Mouse (Mus musculus): Measurements from ENCODE around the gene Taf6. TPM values are rescaled to one million over a fixed set of nuclear protein-coding genes. Genes with fewer than 3 reads are reported as not detected.

Taf6 gene
- 10 to 100 TPM; 32.1 to 36.5 TPM for total RNA-seq (2021)
- 56.7 and 67.5 TPM in 2 replicates for polyA plus RNA-seq (2012; rRNA removed)
- long read RNA-seq, transcript Taf6-201 (15 exons, 2,304 nt), result major isoform, 33 of 54 reads
- long read RNA-seq, partial matches to known transcripts, result 2 of 54 reads
- long read RNA-seq, other reads (novel, unspliced or antisense), result 19 of 54 reads

DNA sequence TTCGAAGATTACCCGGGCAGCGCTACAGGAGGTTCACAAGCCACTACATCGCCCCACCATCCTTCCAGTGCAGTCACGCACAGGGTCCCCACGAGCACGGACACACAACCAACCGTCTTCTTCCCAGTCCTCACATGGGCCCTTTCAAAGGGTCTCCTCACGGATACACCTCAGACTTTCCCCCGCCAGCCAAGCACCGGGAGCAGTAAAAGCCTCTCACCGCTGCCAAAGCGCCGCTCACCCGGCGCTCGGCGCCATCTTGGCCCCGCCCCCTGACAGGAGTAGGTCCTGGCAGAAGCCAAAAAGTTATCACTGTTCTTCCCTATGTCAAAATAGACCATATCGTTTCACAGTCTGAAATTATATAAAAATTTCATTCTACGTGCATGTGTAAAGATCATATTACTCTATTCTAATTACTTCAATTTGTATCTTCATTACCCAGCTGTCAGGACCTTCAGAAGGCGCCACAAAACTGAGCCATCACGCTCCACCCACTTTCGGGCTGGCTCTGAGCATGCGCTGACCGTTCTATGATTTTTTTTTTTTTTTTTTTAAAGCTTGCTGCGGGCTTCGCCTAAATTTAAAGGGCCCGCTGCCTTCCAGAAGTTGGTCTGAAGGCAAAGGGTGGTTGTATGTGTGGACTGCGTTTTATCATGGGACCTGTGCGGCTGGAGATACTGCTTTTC, at the start of gene Taf6, which contains the start of gene Cnpy4:
Taf6 (minus strand) TSS at position 502 of the 689 bp plus-strand sequence.
Cnpy4 (plus strand) TSS at position 536 of the 689 bp plus-strand sequence.
- DNase-seq, result peak; percentile 87 to 89
- no peaks in the 10 kb centered on the region for H3K79me2 ChIP-seq (replicated peaks; ENCODE audit: control insufficient read depth, insufficient read depth, low read length)
- no peaks in the 10 kb centered on the region for H3K27me3 ChIP-seq (ENCODE audit: control insufficient read depth, insufficient read depth, low read length)
- H3K9ac ChIP-seq (ENCODE audit: low read depth, low read length), result peak within 1 kb of the TSS; percentile 97
- intact Hi-C loops (cut with DNase I), result loop anchor here (1.0 kb wide), 1 partner anchor 15 kb away; the partner anchor contains the start of genes Ap4m1 and Mcm7
- no peaks in the 10 kb centered on the region for H3K36me3 ChIP-seq (ENCODE audit: control insufficient read depth, insufficient read depth, low read length)
- no peak for TF ChIP-seq CTCF (IDR thresholded peaks at IDR 0.05)
- peak; percentile 90 for TF ChIP-seq POLR2A (IDR thresholded peaks at IDR 0.05; ENCODE audit: insufficient read depth, low read depth, low read length)
- TF ChIP-seq EP300 (IDR thresholded peaks at IDR 0.05; ENCODE audit: insufficient read depth, low read depth, low read length), result no peak
- no peaks in the 10 kb centered on the region for H3K4me1 ChIP-seq (ENCODE audit: control insufficient read depth, insufficient read depth, low read length)
- WGBS, result under 1% methylated on average over 31 of the region's 31 CpGs
- H3K4me3 ChIP-seq, result peak within 1 kb of the TSS; percentile 97
- H3K27ac ChIP-seq, result peak within 1 kb of the TSS; percentile 94

DNA sequence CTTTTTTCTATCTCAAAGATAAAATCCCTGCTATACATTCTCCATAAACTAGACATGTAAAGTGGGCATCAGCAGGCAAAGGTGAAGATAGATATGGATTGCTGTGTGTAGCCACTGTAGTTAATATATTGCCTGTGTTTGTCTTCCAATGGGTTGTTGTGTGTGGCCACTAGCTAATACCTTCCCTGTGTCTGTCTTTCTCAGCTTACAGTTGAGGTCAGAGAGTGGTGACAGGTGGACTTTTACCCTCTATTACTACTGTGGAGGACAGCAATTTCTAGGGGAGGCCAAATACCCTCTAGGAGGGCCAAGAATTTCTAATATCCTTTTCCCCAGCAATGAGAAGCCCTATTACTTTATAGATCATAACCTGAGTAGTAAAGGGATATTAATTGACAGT, 47.0 kb upstream of the Taf6 start:
- intact Hi-C loops (cut with DNase I), result no loop called here
- TF ChIP-seq EP300 (IDR thresholded peaks at IDR 0.05; ENCODE audit: insufficient read depth, low read depth, low read length) (no peak), CTCF (IDR thresholded peaks at IDR 0.05) (no peak), POLR2A (IDR thresholded peaks at IDR 0.05; ENCODE audit: insufficient read depth, low read depth, low read length) (no peak)
- DNase-seq, result no peak
- H3K4me3 ChIP-seq, result no peak overlapping the region
- no peaks in the 10 kb centered on the region for H3K79me2 ChIP-seq (replicated peaks; ENCODE audit: control insufficient read depth, insufficient read depth, low read length)
- H3K9ac ChIP-seq (ENCODE audit: low read depth, low read length), result no peak overlapping the region
- H3K36me3 ChIP-seq (ENCODE audit: control insufficient read depth, insufficient read depth, low read length), result no peaks in the 10 kb centered on the region
- H3K27ac ChIP-seq, result no peak overlapping the region
- H3K4me1 ChIP-seq (ENCODE audit: control insufficient read depth, insufficient read depth, low read length), result no peaks in the 10 kb centered on the region
- H3K27me3 ChIP-seq (ENCODE audit: control insufficient read depth, insufficient read depth, low read length), result no peaks in the 10 kb centered on the region

DNA sequence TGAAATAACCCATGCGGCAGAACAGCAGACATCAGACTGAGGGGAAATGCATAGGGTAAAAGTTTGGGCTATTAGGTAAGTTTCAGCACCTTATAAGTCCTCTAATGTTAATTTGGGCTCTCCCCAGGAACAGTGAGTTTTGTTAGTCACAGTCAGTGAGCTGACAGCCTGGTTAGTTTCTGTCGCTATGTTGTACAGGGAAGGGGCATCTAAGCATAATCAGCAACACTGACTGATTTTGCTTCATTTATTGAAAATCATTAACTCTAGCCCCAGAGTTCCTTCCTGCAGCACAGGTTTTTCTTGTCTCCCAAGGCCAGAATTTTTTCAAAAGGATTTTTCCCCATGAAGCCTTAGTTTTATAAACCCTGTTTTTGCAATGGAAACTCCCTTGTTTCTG, 46.5 kb upstream of the Taf6 start:
- intact Hi-C loops (cut with DNase I), result no loop called here
- TF ChIP-seq CTCF (IDR thresholded peaks at IDR 0.05) (no peak), EP300 (IDR thresholded peaks at IDR 0.05; ENCODE audit: insufficient read depth, low read depth, low read length) (no peak), POLR2A (IDR thresholded peaks at IDR 0.05; ENCODE audit: insufficient read depth, low read depth, low read length) (no peak)
- no peak overlapping the region for H3K4me3 ChIP-seq
- no peak overlapping the region for H3K9ac ChIP-seq (ENCODE audit: low read depth, low read length)
- WGBS, result 85% methylated on average over 2 of the region's 2 CpGs
- H3K79me2 ChIP-seq (replicated peaks; ENCODE audit: control insufficient read depth, insufficient read depth, low read length), result no peaks in the 10 kb centered on the region
- no peaks in the 10 kb centered on the region for H3K36me3 ChIP-seq (ENCODE audit: control insufficient read depth, insufficient read depth, low read length)
- no peaks in the 10 kb centered on the region for H3K27me3 ChIP-seq (ENCODE audit: control insufficient read depth, insufficient read depth, low read length)
- H3K4me1 ChIP-seq (ENCODE audit: control insufficient read depth, insufficient read depth, low read length), result no peaks in the 10 kb centered on the region
- DNase-seq, result no peak
- H3K27ac ChIP-seq, result no peak overlapping the region

DNA sequence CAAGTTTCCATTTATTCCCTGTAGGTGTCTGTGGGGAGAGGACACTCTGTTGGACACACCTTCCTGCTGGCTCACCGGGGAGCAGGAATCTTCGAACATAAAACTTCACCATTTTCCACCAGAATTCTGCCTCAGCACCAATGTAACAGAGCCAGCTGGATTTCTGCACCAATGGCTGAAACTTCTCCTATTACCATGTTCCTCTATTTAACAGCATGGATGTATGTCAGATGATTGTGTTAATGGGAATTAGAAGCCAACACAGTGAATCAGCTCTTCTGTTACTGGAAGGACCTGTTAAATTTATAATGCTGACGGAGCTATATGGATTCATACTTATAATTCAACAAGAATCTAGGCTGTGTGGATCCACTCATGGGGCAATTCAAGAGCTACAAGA, 42.3 kb upstream of the Taf6 start:
- H3K27ac ChIP-seq, result no peak overlapping the region
- no peaks in the 10 kb centered on the region for H3K27me3 ChIP-seq (ENCODE audit: control insufficient read depth, insufficient read depth, low read length)
- no peak for DNase-seq
- H3K36me3 ChIP-seq (ENCODE audit: control insufficient read depth, insufficient read depth, low read length), result no peaks in the 10 kb centered on the region
- no peak overlapping the region for H3K9ac ChIP-seq (ENCODE audit: low read depth, low read length)
- intact Hi-C loops (cut with DNase I), result no loop called here
- TF ChIP-seq POLR2A (IDR thresholded peaks at IDR 0.05; ENCODE audit: insufficient read depth, low read depth, low read length), result no peak
- TF ChIP-seq EP300 (IDR thresholded peaks at IDR 0.05; ENCODE audit: insufficient read depth, low read depth, low read length), result no peak
- TF ChIP-seq CTCF (IDR thresholded peaks at IDR 0.05), result no peak
- H3K79me2 ChIP-seq (replicated peaks; ENCODE audit: control insufficient read depth, insufficient read depth, low read length), result no peaks in the 10 kb centered on the region
- no peaks in the 10 kb centered on the region for H3K4me1 ChIP-seq (ENCODE audit: control insufficient read depth, insufficient read depth, low read length)
- WGBS, result 83% methylated on average over 3 of the region's 3 CpGs
- no peak overlapping the region for H3K4me3 ChIP-seq

DNA sequence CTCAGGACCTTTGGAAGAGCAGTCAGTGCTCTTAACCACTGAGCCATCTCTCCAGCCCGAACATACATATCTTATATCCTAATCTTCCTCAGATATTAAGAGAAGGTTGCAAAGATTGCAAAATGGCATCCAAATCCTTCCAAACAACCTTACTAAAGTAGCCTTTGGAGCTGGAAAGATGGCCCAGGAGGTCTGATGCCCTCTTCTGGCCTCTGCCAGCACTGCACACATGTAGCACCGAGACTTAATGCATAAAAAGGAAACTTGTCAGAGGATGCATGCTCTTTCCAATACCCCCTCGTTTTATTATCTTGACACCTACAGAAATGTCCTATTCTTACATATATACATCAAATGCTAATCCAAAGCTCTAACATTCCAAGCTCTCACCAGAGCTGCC, 40.8 kb upstream of the Taf6 start:
- DNase-seq, result peak in 1 of 2 experiments; percentile 21
- peak; percentile 59 for TF ChIP-seq CTCF (IDR thresholded peaks at IDR 0.05)
- no peak for TF ChIP-seq POLR2A (IDR thresholded peaks at IDR 0.05; ENCODE audit: insufficient read depth, low read depth, low read length)
- no peak for TF ChIP-seq EP300 (IDR thresholded peaks at IDR 0.05; ENCODE audit: insufficient read depth, low read depth, low read length)
- intact Hi-C loops (cut with DNase I), result no loop called here
- no peak overlapping the region for H3K27ac ChIP-seq
- 49% methylated on average over 3 of the region's 3 CpGs for WGBS
- no peaks in the 10 kb centered on the region for H3K79me2 ChIP-seq (replicated peaks; ENCODE audit: control insufficient read depth, insufficient read depth, low read length)
- no peaks in the 10 kb centered on the region for H3K27me3 ChIP-seq (ENCODE audit: control insufficient read depth, insufficient read depth, low read length)
- no peaks in the 10 kb centered on the region for H3K36me3 ChIP-seq (ENCODE audit: control insufficient read depth, insufficient read depth, low read length)
- H3K9ac ChIP-seq (ENCODE audit: low read depth, low read length), result no peak overlapping the region
- no peaks in the 10 kb centered on the region for H3K4me1 ChIP-seq (ENCODE audit: control insufficient read depth, insufficient read depth, low read length)
- no peak overlapping the region for H3K4me3 ChIP-seq

DNA sequence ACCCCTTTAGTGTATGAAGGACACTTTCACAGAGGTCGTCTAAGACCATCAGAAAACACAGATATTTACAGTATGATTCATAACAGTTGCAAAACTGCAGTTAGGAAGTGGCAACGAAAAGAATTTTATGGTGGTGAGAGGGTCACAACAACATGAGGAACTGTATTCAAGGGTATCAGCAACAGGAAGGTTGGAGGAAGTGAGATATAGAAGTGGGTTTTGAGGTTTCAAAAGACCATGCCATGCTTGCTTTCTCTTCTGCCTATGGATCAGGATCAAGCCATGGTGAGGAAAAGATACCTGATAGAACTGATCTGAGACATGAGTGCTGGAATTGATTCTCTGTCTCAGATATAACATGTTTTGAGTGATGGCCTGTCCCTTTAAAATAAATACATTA, 40.1 kb upstream of the Taf6 start:
- no peak for DNase-seq
- WGBS, result 35% methylated on average over 2 of the region's 2 CpGs
- Histone ChIP-seq H3K79me2 (replicated peaks; ENCODE audit: control insufficient read depth, insufficient read depth, low read length) (no peaks in the 10 kb centered on the region), H3K4me1 (ENCODE audit: control insufficient read depth, insufficient read depth, low read length) (no peaks in the 10 kb centered on the region), H3K9ac (ENCODE audit: low read depth, low read length) (no peak overlapping the region), H3K36me3 (ENCODE audit: control insufficient read depth, insufficient read depth, low read length) (no peaks in the 10 kb centered on the region), H3K4me3 (no peak overlapping the region), H3K27ac (no peak overlapping the region), H3K27me3 (ENCODE audit: control insufficient read depth, insufficient read depth, low read length) (no peaks in the 10 kb centered on the region)
- intact Hi-C loops (cut with DNase I), result no loop called here
- TF ChIP-seq POLR2A (IDR thresholded peaks at IDR 0.05; ENCODE audit: insufficient read depth, low read depth, low read length), result no peak
- TF ChIP-seq EP300 (IDR thresholded peaks at IDR 0.05; ENCODE audit: insufficient read depth, low read depth, low read length), result no peak
- TF ChIP-seq CTCF (IDR thresholded peaks at IDR 0.05), result no peak

Measured in heart, adult 2 months (tissue).